Mouse (Mus musculus) layer of hippocampus, adult 11-12 months (tissue): ENCODE data around the gene Tmem248.

Experiments
- DNase-seq: peaks from one replicate; pipeline ENCODE4 v3.0.0; 2022; ENCODE audit warnings: low spot score

The Tmem248 gene

GRCm38 (mm10) chr5:130257303-130257702, 40.4 kb downstream of the Tmem248 start:
- no peak for DNase-seq

- DNase-seq: no peak
Measured at GRCm38 (mm10) chr5:130263454-130263853, 46.6 kb downstream of the Tmem248 start.

- DNase-seq: no peak
Measured at GRCm38 (mm10) chr5:130264433-130265005, 47.6 kb downstream of the Tmem248 start.

GRCm38 (mm10) chr5:130266651-130267050, 49.8 kb downstream of the Tmem248 start:
- DNase-seq: peak; percentile 53

GRCm38 (mm10) chr5:130267316-130267715, 50.4 kb downstream of the Tmem248 start:
- no peak for DNase-seq

- no peak for DNase-seq
Measured at GRCm38 (mm10) chr5:130268976-130269375, 52.1 kb downstream of the Tmem248 start.

GRCm38 (mm10) chr5:130272344-130272743, 55.5 kb downstream of the Tmem248 start:
- no peak for DNase-seq

- DNase-seq: no peak
Measured at GRCm38 (mm10) chr5:130273046-130273445, 56.2 kb downstream of the Tmem248 start.

- DNase-seq: no peak
Measured at GRCm38 (mm10) chr5:130275509-130275908, 58.6 kb downstream of the Tmem248 start.

- DNase-seq: no peak
Measured at GRCm38 (mm10) chr5:130278011-130278472, 61.2 kb downstream of the Tmem248 start.

- DNase-seq: no peak
Measured at GRCm38 (mm10) chr5:130283079-130283732, 66.3 kb downstream of the Tmem248 start.

GRCm38 (mm10) chr5:130288106-130288505, 71.2 kb downstream of the Tmem248 start:
- DNase-seq: no peak

- no peak for DNase-seq
Measured at GRCm38 (mm10) chr5:130290242-130290641, 73.4 kb downstream of the Tmem248 start.

- peak; percentile 62 for DNase-seq
Measured at GRCm38 (mm10) chr5:130290775-130291174, 73.9 kb downstream of the Tmem248 start.

- peak; percentile 30 for DNase-seq
Measured at GRCm38 (mm10) chr5:130292976-130293375, 76.1 kb downstream of the Tmem248 start.
